Mouse (Mus musculus) adrenal gland, adult 18-20 months (tissue): ENCODE results near the gene Tbx18. TPM values are rescaled to one million over a fixed set of nuclear protein-coding genes. Genes with fewer than 3 reads are reported as not detected.

Experiments
- DNase-seq, 2 experiments: peaks; one replicate each; pipeline ENCODE4 v3.0.0; 2021 to 2022; ENCODE audit warnings: low spot score in 2 of 2
- long read RNA-seq, 2 experiments: library from polyadenylated mRNA; stranded (forward); transcript quantifications; one replicate each; pipeline ENCODE4 v2.0.0; 2021
- total RNA-seq, 2 experiments: library from RNA; stranded (reverse); gene quantifications; 1 replicate in 1 of 2; 2 replicates in 1 of 2; pipeline ENCODE4 v1.2.3; 2021

The Tbx18 gene
- total RNA-seq: 1 to 10 TPM in 1 of 2 experiments, under 1 TPM in 1; 0.70 to 1.4 TPM
- long read RNA-seq, experiment 1, partial matches to known transcripts: 0 of 1 reads
- long read RNA-seq, experiment 1, other reads (novel, unspliced or antisense): 1 of 1 reads
- long read RNA-seq, experiment 2, partial matches to known transcripts: 1 of 1 reads
- long read RNA-seq, experiment 2, other reads (novel, unspliced or antisense): 0 of 1 reads

DNA sequence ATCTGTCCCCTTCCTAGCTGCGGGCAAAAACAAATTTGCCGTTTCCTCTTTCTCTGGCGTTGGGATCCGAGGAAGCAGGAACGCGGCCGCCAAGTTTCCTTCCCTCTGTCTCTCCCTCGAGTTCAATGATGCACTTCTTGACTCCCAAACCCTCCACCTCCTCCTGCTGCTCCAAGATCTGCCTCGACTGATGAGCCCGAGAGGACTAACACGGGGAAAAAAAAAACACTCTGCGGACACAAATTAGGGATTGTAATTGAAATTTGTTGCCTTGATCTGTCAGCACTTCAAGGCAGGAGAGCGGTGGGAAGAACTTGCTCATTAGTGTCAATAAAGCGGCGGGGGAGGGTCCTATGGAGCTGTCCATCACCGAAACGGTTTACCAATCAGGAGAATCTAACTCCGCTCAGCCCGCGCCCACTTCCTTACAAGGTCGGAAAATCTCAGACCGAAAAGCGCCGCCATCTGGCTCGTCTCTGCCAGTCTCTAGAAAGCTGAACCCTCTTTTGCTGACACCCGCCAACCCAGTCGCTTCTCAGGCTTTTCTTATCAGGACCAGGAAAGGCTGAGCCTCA is at the start of gene Tbx18:
TSS of gene Tbx18 (minus strand) at position 300 of the 575 bp plus-strand sequence.
- peak; percentile 28 to 35 for DNase-seq

DNA sequence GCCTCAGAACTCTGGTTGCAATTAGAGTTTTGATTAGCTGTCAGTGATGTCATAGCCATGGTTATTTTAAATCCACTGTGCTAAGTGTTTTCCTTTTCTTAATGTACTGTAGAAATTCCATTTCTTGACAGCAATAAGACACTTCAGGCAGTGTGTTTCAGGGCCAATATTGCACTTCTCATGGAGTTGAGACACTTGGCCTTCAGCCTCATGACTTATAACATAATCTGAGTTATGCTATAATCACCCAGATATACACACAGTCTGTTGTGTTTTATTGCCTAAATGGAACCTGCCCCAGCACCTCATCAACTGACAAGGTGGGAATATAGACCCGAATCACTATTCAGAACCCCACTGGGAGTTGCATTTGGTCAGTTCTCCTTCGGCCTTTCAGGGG is 42.9 kb upstream of the Tbx18 start:
- no peak for DNase-seq

DNA sequence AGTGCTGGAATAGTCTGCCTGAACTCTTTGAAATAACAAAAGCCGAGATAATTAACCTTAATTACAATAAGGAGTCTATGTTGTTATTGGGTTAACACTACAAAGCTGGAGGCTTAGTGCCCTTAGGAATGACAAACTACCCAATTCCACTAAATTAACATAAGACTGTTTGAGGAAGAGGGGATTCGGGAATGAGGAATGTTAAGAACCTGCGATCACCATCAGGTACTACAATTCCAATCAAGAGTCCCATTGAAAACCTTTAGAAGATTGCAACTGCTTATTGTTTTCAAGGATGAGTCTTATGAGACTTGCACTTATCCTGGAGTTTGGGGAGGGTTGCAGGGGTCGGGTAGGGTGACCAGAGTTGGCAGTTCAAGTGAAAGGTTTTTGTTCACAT is 24.6 kb upstream of the Tbx18 start:
- no peak for DNase-seq

DNA sequence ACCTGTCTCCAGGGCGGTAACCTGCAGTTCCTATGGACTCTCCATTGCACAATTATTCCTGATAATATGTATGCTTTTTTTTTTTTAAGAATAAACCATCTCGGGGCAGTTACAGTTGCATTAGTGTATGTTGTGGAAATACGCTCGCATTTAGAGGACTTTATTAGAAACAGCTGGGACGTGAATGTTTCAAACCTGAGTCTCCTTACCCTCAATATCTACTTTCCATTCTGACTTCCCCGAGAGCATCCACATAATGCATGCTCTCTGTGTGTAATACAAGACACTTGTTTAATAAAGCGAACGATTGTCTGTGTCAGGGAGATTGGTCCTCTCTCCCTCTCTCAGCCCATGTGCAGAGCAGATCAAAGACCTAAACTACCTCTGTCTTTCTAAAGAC is 10.5 kb upstream of the Tbx18 start:
- no peak for DNase-seq

DNA sequence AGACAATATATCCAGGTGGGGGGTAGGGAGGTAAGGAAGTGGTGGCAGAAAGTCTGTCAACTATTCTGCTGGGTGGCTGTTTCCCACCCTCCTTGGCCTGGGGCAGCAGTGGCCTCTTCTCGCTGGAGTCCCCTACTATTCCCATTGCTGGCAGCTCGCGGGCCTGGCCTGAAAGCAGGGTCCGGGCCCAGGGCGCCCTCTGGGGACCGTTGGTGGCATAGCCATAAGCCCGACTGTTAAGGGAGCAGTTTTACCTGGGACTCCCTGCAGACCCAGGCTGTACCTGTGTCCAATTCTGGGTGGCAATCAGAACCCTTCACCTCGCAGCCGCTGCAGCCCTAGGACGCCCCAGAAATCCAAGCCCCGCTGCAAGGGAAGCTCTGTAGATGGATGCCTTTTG is 9.6 kb upstream of the Tbx18 start:
- DNase-seq: peak; percentile 50 to 62

DNA sequence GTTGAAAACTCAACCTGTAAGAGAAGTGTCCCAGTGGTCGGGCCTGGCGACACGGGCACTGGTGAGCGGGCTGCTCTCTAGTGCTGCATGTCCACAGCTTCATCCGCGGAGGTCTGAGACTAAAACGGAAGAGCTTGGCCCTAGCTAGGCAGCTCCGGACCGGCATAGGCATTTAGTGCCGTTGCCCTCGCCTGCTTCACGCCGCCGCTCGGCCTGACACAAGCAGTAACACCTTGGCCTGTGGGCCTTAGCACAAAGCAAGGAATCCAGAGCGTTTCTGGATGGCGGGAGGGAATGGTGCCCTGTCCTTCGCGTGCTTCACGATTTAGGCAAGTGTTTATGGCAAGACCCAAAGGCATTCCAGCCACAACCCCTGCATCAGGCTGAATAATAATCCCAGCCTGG is 9.2 kb upstream of the Tbx18 start:
- DNase-seq: no peak

DNA sequence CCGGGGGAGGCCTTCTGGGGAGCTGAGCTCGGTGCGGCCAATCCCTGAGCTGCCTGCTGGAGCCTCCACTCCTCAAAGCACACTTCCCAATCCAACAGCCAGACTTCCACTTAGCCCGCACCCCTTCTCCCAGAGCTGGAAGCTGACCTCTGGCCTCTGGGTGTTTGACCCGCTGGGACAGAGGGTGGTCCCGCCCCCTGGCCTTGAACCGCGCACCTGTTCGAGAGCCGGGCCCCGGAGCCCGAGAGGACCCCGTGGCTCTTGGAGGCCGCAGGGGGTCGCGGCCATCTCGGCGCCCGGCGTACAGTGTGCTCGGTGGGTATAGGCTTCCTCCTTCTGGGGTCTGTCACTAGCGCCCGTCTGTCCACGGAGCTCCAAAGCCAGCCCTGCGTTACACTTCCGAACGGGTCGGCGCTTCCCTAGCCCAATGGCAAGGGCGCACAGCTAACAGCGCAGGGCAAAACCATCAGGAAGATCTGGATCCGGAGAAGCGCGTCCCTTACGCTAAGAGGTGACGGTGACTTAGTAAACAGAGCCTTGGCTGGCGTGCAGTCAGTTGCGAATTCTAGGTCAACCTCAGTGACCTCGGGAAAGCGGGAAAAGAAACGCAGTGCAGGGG is 8.6 kb upstream of the Tbx18 start:
- no peak for DNase-seq

DNA sequence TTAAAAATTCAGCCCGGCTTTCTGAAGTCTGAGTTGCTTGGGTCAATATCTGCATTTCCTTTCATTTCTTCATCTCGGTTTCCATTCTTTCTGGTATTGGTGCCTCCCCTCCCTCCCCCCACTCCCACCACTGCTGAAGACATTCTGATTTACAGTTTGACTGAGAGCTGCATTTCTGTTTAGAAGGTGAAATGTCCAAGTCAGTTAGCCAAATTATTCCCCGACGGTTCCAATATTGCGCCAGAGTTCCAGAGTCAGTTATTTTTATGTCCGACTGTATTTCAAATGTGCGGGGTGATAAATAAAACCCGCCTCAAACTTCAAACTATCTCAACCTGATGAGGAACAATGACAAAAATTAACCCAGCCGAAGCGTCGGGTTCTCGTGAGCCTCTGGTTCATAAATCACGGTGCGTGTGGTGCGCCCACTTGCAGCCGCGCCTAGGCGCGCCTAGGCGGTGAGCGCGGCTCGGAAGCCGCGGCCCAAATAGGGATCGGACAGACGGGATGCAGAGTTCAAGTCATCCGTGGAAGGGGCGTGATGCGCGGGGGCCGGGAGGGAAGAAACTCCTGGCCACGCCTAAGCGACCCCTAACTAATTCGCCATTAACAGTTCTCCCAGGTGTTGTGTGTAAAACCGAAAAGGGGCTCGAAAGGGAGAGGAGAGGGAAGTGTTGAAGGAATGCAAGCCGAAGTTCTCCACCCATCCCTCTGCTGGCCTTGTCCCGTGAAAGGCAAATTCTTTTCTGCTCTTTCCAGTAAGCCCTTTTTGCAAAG is 7.9 kb upstream of the Tbx18 start:
- DNase-seq: no peak

DNA sequence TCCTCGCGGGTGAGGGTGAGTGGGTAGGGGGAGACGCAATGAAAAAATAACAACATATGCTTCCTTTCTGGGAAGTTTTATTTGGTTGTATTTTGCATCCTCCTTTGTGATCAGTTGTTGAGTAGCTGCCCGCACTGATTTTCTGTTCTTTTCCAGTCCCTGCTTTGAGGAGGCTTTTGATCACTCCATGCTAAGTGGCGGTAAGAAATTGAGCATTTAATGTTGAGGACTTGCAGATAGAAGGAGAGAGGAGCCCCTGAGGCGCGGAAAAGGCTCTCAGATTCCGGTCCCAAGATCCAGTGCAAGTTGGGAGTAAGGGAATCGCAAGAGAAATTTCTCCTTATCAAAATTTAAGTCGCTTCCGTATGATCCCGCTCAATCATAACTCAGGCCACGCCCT is 7.1 kb upstream of the Tbx18 start:
- no peak for DNase-seq

DNA sequence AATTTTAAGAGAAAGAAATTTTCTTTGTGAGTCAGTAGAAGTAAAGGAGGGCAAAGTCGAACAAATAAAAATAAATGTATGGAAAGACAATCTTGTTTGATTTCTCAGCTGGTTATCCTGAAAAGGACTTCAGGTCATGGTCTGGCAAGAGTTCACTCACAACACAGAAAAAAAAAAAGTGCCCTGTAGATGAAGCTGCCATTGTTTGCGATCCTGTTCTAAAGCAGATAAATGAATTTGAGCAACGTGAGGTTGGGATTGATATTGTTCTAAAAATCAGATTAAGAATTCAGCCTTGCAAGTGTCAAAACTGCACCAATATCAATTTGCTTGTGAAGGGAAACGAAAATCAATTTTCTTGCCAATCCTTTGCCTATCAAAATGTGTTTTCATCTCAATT is 6.2 kb upstream of the Tbx18 start:
- no peak for DNase-seq

DNA sequence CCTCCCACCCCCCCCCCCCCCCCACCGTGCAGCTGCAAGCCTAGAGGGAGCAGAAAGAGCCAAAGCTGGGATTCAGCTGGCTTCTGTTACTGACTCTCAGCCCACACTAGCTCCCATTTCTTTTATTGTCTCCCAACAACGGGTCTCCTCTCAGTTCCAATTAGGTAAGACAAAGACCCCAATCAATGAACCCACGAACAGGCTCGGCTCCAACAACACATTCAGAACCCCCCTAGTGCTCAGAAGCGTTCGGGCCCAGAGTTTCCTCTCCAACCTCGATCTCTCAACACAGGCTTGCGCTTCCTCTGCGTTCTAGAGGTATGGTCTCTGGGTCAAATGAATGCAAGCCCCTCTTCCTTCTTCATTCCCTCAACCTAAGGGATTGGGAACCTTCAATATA is 4.0 kb upstream of the Tbx18 start:
- no peak for DNase-seq

DNA sequence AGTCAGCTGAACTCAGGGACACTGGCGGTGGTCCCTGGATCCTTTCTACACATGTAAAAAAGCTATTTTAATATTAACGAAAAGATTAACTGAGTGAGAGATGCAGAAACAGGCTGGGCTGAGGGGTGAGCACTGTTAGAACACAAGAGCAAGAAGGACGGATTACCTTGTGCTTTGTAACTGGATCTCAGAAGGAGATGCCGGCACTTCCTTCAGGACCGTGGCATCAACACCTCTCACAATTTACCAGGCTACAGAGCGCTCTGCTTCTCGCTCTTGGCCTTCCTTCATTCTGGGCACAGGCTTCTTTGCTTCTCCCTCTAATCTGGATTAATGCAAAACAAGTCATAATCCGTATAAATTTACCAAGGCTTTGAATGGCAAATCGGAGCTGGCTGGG is 3.6 kb upstream of the Tbx18 start:
- no peak for DNase-seq

DNA sequence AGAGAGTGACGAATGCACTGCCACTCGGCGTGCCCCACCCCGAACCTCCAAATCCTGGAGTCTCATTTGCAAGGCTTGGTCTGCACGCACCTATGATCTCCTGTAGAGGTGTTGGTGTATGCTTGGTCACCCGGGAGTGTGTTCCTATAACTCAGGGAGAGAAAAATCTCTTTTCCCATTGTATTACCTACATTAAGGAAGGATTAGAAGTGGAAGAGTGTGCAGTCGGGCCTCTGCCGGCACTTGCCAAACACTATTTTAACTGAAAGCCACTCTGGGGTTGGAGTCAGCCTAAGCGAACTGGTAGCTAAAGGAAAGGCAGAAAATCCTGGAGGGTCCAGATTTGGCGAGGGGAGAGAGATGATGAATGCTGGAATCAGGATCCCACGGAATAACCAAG is 2.7 kb upstream of the Tbx18 start:
- no peak for DNase-seq

DNA sequence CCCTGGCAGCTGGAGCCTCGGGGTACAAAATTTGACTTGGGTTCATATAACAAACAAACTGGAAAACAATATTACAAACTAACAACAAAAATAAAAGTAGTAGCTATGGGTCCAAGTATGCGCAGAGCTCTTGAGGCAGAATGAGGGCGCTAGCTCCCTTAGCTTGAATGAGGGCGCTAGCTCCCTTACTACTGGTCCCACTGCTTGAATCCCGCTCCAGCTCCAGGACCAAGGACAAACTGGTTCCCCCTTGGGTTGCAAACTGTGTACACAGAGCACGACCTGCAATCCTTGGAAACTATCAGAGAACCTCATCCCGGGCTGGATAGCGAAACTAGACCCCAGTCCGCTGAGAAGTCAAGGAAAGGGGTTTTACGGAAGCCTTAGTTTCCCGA is 2.2 kb upstream of the Tbx18 start:
- DNase-seq: no peak

DNA sequence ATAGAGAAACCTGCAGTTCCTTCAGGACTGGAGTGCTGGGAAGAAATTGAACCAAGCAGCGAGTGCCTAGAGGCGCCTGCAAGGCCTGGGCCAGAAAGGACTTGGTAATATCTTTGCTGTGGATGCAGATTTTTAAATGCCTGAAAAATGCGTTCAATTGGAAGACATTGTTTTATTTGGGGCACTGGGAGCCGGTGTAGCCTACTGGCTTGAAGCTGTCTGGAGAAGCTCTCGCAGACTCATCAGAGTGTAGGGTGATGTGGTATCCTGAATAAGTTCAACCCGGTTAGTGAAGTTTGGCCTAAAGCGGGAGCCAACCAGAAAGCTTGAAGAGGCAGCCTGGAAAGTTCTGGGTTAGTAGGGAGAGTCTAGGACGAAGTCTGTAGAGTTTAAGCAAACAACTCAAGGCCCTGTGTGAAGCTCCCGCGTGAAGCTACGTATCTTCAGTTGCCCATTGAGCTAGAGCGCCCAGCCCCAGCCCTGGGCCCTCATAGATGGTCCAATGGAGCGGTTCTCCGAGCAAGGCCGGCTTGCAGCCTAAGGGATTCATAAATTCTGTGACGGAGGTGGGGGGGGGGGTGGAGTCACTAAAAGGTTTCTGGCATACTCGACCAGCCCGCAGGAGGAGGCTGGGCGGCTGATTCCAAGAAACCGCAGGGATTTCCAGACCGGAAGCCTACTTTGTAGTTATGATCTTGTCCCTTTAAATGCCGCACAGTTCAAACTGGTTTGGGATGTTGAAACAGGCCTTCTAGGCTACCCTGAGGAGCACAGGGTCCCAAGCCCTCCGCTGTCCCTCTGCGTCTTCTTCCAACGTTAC is 1.6 kb upstream of the Tbx18 start:
- no peak for DNase-seq

DNA sequence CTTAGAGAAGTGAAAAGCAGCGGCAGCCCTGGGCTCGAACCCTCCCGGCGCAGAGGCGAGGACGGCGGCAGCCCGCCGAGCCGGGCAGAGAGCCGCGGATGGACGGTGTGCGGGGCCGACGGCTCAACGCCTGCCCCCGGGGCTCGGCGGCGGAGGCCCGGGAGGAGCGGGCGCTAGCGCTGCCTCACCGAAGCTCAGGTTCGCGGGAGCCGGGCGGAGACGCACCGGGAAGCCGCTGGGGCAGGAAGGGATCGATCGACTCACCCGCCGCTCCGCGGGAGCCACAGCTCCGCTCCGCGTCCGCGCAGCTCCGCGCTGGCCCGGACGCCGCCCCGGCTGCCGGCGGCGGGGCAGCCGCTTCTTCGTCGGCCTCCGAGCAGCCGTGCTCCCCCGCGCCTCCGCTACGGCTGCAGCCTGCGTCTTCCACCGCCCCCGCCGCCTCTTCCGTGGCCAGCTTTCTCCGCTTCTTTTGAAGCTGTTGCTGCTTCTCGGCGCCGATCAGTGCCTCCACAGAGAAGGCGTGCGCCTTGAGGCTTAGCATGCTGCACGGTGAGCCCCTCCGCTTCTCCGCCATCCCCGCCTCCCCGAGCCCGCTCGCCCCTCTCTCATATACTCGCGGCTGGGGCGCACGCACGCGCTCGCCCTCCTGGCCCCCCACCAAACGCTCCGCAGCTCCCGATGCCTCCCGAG is 644 bp downstream of the Tbx18 start:
- DNase-seq: peak; percentile 29

DNA sequence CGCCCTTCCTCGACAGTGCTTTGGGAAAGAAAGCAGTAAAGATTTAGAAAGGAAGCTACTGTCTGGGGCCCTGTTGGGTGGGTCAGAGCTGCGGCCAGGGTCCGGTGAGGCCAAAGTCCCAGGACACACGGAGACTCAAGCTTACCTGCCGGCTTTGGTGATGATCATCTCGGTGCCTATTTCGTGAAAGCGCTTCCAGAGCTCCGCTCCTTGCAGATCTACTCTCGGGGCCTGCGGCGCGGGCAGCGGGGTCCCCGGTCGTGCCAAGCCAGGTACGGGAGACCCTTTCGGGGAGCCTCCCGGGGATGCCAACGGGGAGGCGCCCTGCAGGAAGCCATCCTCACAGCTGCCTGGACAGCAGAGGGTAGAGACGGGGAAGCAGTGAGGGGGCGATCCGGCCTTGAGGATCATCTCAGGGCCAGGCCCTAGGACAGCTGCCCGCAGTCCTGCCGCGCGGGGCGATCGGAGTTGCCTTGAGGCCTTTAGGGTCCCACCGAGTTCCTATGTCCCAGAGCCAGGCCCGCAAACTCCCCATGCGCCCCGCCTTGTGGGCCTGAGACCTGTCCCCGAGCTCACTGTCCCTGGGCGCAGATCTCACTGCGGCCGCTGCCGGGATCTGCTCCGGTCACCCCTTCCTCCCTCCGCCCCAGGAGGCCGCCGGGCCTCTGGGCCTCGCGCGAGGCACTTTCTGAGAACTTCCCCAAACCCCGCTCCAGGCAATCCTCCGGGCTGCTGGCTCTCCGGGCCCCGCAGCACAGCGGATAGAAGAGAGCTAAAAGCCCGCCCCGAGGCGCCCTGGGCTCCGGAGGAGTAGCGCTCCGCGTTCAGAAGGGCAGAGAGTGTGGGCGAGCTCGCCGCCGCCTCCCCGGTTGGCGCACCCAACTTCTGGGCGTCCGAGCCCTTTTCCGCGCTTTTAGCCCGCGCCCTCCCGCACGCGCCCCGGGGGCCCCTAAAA is 1.5 kb downstream of the Tbx18 start:
- peak; percentile 7 to 29 for DNase-seq

DNA sequence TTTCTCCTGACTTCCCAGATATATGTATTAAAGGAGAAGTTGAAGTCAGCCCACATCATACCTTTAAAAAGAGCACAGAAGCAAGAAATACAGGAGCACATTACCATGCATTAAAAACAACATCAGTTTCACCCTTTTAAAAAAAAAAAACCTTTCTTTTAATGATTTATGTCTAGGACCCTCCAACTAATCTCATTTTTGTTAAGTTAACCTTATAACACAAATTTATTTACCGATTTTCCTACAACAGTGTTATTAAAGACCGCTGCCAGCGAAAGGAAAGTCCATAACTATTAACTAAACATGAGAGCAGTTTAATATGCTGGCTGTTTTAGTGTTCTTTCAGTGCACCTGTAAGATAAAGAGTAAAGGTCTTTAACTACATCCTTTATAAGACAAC is 3.0 kb downstream of the Tbx18 start:
- no peak for DNase-seq

DNA sequence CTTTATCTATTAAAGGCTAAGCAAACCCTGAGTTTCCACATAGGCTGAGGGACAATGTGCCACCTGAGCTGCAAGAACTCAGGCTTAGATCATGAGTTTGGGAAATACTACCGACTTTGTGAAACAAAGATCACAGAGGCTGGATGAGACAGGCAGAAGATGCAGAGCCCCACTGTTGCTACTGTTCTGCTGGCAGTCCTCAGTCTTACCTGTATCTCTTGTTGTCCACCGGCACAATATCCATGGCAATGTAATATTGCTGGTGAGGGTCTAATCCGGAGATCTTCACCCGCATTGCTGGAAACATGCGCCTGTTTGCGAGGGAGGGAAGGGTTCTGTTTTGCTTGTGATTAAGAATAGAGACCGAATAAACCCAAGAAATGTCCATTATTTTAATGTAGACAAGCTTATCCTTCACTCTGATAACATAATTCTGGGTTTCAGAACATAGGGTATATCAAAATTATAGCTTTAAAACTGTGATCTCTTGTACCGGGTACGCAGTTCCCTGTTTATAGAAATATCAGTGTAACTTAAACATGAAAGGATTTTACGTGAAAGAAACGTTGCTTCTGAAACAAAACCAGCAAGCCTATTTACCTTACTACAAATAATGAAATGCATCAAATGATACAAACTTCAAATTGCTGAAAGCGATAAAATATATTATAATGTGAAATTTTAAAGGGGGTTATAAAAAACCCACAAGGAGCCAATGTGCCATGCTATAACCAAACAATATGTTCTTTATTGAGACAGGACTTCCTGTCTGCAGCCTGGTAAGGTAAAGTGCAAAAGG is 3.7 kb downstream of the Tbx18 start:
- DNase-seq: no peak
